Mouse (Mus musculus) stomach, postnatal 0 days (tissue): ENCODE results near the gene St5. TPM values are rescaled to one million over a fixed set of nuclear protein-coding genes. Genes with fewer than 3 reads are reported as not detected.

ENCODE experiments used
- ATAC-seq: fragments of 200-750 bp; cut with Nextera tagmentation; 2 replicates; pipeline ENCODE4 v1.8.0; 2017; ENCODE audit not compliant: low FRiP score, low TSS enrichment
- DNase-seq: peaks from one replicate; pipeline ENCODE4 v3.0.0-alpha.2; 2016; ENCODE audit warnings: low spot score
- H3K27ac ChIP-seq: fragments of 300-500 bp; sonication (generic); replicated peaks from 2 replicates; pipeline ENCODE4 v1.5.1; 2014; ENCODE audit warnings: mild to moderate bottlenecking, control low read depth
- H3K27me3 ChIP-seq: fragments of 300-500 bp; sonication (generic); 2 replicates; pipeline ENCODE4 v1.6.1; 2014; ENCODE audit warnings: low read length; ENCODE audit not compliant: control insufficient read depth, insufficient read depth
- H3K36me3 ChIP-seq: fragments of 300-500 bp; sonication (generic); 2 replicates; pipeline ENCODE4 v1.6.1; 2014; ENCODE audit warnings: low read length, mixed read lengths; ENCODE audit not compliant: control insufficient read depth, insufficient read depth
- H3K4me1 ChIP-seq: fragments of 300-500 bp; sonication (generic); replicated peaks from 2 replicates; pipeline ENCODE4 v1.6.1; 2014; ENCODE audit warnings: antibody characterized with exemption; ENCODE audit not compliant: control insufficient read depth, insufficient read depth
- H3K4me2 ChIP-seq: fragments of 300-500 bp; sonication (generic); replicated peaks from 2 replicates; pipeline ENCODE4 v1.6.1; 2014; ENCODE audit warnings: low read depth, mild to moderate bottlenecking, control low read depth, moderate library complexity
- H3K4me3 ChIP-seq: fragments of 300-500 bp; sonication (generic); 2 replicates; pipeline ENCODE4 v1.5.1; 2014; ENCODE audit warnings: low read depth, low read length, control low read depth
- H3K9ac ChIP-seq: fragments of 300-500 bp; sonication (generic); 2 replicates; pipeline ENCODE4 v1.6.1; 2014; ENCODE audit warnings: mild to moderate bottlenecking, low read length, control low read depth, mixed read lengths
- H3K9me3 ChIP-seq: fragments of 300-500 bp; sonication (generic); 2 replicates; pipeline ENCODE4 v1.6.1; 2016; ENCODE audit warnings: low read length; ENCODE audit not compliant: control insufficient read depth
- CTCF ChIP-seq: IDR thresholded peaks from 2 replicates; pipeline ENCODE4 v1.5.1; 2016; ENCODE audit warnings: antibody characterized with exemption, low read depth, mild to moderate bottlenecking, moderate library complexity
- EP300 ChIP-seq: optimal IDR thresholded peaks from 2 replicates; pipeline ENCODE3; 2016; ENCODE audit warnings: antibody characterized with exemption
- WGBS: fragments of 180-500 bp; shearing (Covaris S2); extraction: QIAGEN DNeasy Blood & Tissue Kit; methylation state at CpG from one replicate; pipeline ENCODE4 v1.1.7; 2014; 5-methylcytosine and 5-hydroxymethylcytosine counted together
- polyA plus RNA-seq: library from polyadenylated mRNA; unstranded; fragments of >200 nt; fragmentation: Nextera tagmentation; extraction: Ambion mirVana; gene quantifications from 2 replicates; pipeline ENCODE4 v1.2.1, GENCODE M21; 2015

St5 gene
- polyA plus RNA-seq, 1 experiment from 2014 or later = 35.6 TPM

- Histone ChIP-seq H3K4me3 (no peak overlapping the region), H3K4me2 (no peak overlapping the region)
- 65% methylated on average over 2 of the region's 2 CpGs for WGBS
Measured at GRCm38 (mm10) chr7:109510799-109511198, 192.6 kb downstream of the St5 start.

GRCm38 (mm10) chr7:109508034-109508433 lies 195.4 kb downstream of the St5 start, which contains the start of gene Trim66:
Gene Trim66, minus strand, starts transcription at chr7:109508134.
- no peaks in the 10 kb centered on the region for H3K36me3 ChIP-seq
- no peaks in the 10 kb centered on the region for H3K9me3 ChIP-seq
- WGBS = 90% methylated on average over 4 of the region's 4 CpGs
- H3K9ac ChIP-seq = no peak within 1 kb of the TSS
- DNase-seq (no peak), ATAC-seq (no peak)
- no peak within 1 kb of the TSS for H3K4me3 ChIP-seq
- no peak within 1 kb of the TSS for H3K27ac ChIP-seq
- no peak within 1 kb of the TSS for H3K4me2 ChIP-seq
- H3K27me3 ChIP-seq = no peaks in the 10 kb centered on the region
- no peak for TF ChIP-seq CTCF
- TF ChIP-seq EP300 = no peak
- no peaks in the 10 kb centered on the region for H3K4me1 ChIP-seq

More at GRCm38 (mm10) chr7:109510799-109511198, 192.6 kb downstream of the St5 start:
- H3K27ac ChIP-seq = no peak overlapping the region
- ATAC-seq (no peak), DNase-seq (no peak)
- no peaks in the 10 kb centered on the region for H3K4me1 ChIP-seq
- H3K36me3 ChIP-seq = no peaks in the 10 kb centered on the region
- no peak overlapping the region for H3K9ac ChIP-seq
- H3K9me3 ChIP-seq = no peaks in the 10 kb centered on the region
- no peak for TF ChIP-seq CTCF
- TF ChIP-seq EP300 = no peak
- no peaks in the 10 kb centered on the region for H3K27me3 ChIP-seq

GRCm38 (mm10) chr7:109507572-109507971 lies 195.8 kb downstream of the St5 start:
- ATAC-seq (no peak), DNase-seq (no peak)
- Histone ChIP-seq H3K36me3 (no peaks in the 10 kb centered on the region), H3K9ac (no peak overlapping the region), H3K4me2 (no peak overlapping the region), H3K9me3 (no peaks in the 10 kb centered on the region), H3K27me3 (no peaks in the 10 kb centered on the region), H3K4me3 (no peak overlapping the region), H3K27ac (no peak overlapping the region), H3K4me1 (no peaks in the 10 kb centered on the region)
- 49% methylated on average over 9 of the region's 9 CpGs for WGBS
- TF ChIP-seq EP300 (no peak), CTCF (no peak)

- 11% methylated on average over 8 of the region's 8 CpGs for WGBS
Measured at GRCm38 (mm10) chr7:109507119-109507518, 196.3 kb downstream of the St5 start.

GRCm38 (mm10) chr7:109497507-109497906 lies 205.9 kb downstream of the St5 start:
- H3K4me1 ChIP-seq = no peaks in the 10 kb centered on the region
- no peaks in the 10 kb centered on the region for H3K9me3 ChIP-seq
- no peak overlapping the region for H3K4me3 ChIP-seq
- no peaks in the 10 kb centered on the region for H3K36me3 ChIP-seq
- H3K4me2 ChIP-seq = no peak overlapping the region
- no peak for DNase-seq
- H3K27ac ChIP-seq = no peak overlapping the region
- WGBS = 56% methylated on average over 4 of the region's 4 CpGs
- H3K27me3 ChIP-seq = no peaks in the 10 kb centered on the region
- H3K9ac ChIP-seq = no peak overlapping the region
- no peak for ATAC-seq
- TF ChIP-seq CTCF (no peak), EP300 (no peak)

More at GRCm38 (mm10) chr7:109507119-109507518, 196.3 kb downstream of the St5 start:
- Histone ChIP-seq H3K9me3 (no peaks in the 10 kb centered on the region), H3K27me3 (no peaks in the 10 kb centered on the region), H3K4me3 (no peak overlapping the region), H3K36me3 (no peaks in the 10 kb centered on the region), H3K4me1 (no peaks in the 10 kb centered on the region), H3K27ac (no peak overlapping the region), H3K4me2 (no peak overlapping the region), H3K9ac (no peak overlapping the region)
- DNase-seq (no peak), ATAC-seq (no peak)
- no peak for TF ChIP-seq CTCF
- TF ChIP-seq EP300 = no peak

- no peaks in the 10 kb centered on the region for H3K9me3 ChIP-seq
- H3K27me3 ChIP-seq = no peaks in the 10 kb centered on the region
- H3K36me3 ChIP-seq = no peaks in the 10 kb centered on the region
- peak; percentile 26 for DNase-seq
- no peak overlapping the region for H3K27ac ChIP-seq
- no peak overlapping the region for H3K9ac ChIP-seq
- H3K4me3 ChIP-seq = no peak overlapping the region
- peak overlapping the region; percentile 23 for H3K4me2 ChIP-seq
- H3K4me1 ChIP-seq = no peaks in the 10 kb centered on the region
- no peak for TF ChIP-seq EP300
- no peak for TF ChIP-seq CTCF
- ATAC-seq = 0 out of 2 replicates have a peak, but pooled peaks have one; percentile 24
- 17% methylated on average over 21 of the region's 21 CpGs for WGBS
Measured at GRCm38 (mm10) chr7:109493319-109494316, 209.8 kb downstream of the St5 start.
